Mouse (Mus musculus): ENCODE data around the gene Sh3kbp1. TPM values are rescaled to one million over a fixed set of nuclear protein-coding genes. Genes with fewer than 3 reads are reported as not detected.
"Not testable (repeated sequence)": the region's sequence is repeated elsewhere in the genome, so short reads cannot be mapped to it uniquely, and the experiment has no call there.

Gene Sh3kbp1
- total RNA-seq (2021) = 10 to 100 TPM; 50.5 to 52.1 TPM
- long read RNA-seq, experiment 1, full-length matches to known transcripts = 9 of 32 reads
- long read RNA-seq, experiment 1, partial matches to known transcripts = 4 of 32 reads
- long read RNA-seq, experiment 1, other reads (novel, unspliced or antisense) = 19 of 32 reads
- long read RNA-seq, experiment 2, full-length matches to known transcripts = 8 of 28 reads
- long read RNA-seq, experiment 2, partial matches to known transcripts = 8 of 28 reads
- long read RNA-seq, experiment 2, other reads (novel, unspliced or antisense) = 12 of 28 reads

GRCm38 (mm10) chrX:159626907-159627587, at the start of gene Sh3kbp1:
Gene Sh3kbp1 (plus strand): TSS chrX:159627272.
- peak; percentile 30 to 43 for DNase-seq (ENCODE audit: low spot score in 2 of 2)

GRCm38 (mm10) chrX:159584738-159585137, 42.3 kb upstream of the Sh3kbp1 start:
- DNase-seq (ENCODE audit: low spot score in 2 of 2) = not testable (repeated sequence)

- DNase-seq (ENCODE audit: low spot score in 2 of 2) = no peak
Observed at GRCm38 (mm10) chrX:159591633-159592032, 35.4 kb upstream of the Sh3kbp1 start.

- DNase-seq (ENCODE audit: low spot score in 2 of 2) = no peak
Observed at GRCm38 (mm10) chrX:159597502-159597901, 29.6 kb upstream of the Sh3kbp1 start.

GRCm38 (mm10) chrX:159604832-159605231, 22.2 kb upstream of the Sh3kbp1 start:
- DNase-seq (ENCODE audit: low spot score in 2 of 2) = no peak

GRCm38 (mm10) chrX:159606936-159607335, 20.1 kb upstream of the Sh3kbp1 start:
- no peak for DNase-seq (ENCODE audit: low spot score in 2 of 2)

- DNase-seq (ENCODE audit: low spot score in 2 of 2) = peak; percentile 8 to 63
Observed at GRCm38 (mm10) chrX:159626208-159626906, 715 bp upstream of the Sh3kbp1 start.

- DNase-seq (ENCODE audit: low spot score in 2 of 2) = peak; percentile 8 to 14
Observed at GRCm38 (mm10) chrX:159627588-159628566, 805 bp downstream of the Sh3kbp1 start.

GRCm38 (mm10) chrX:159628629-159629028, 1.6 kb downstream of the Sh3kbp1 start:
- no peak for DNase-seq (ENCODE audit: low spot score in 2 of 2)

- no peak for DNase-seq (ENCODE audit: low spot score in 2 of 2)
Observed at GRCm38 (mm10) chrX:159629203-159629602, 2.1 kb downstream of the Sh3kbp1 start.

GRCm38 (mm10) chrX:159638500-159639227, 11.6 kb downstream of the Sh3kbp1 start:
- DNase-seq (ENCODE audit: low spot score in 2 of 2) = no peak

GRCm38 (mm10) chrX:159639991-159640390, 12.9 kb downstream of the Sh3kbp1 start:
- DNase-seq (ENCODE audit: low spot score in 2 of 2) = no peak

GRCm38 (mm10) chrX:159645314-159645713, 18.2 kb downstream of the Sh3kbp1 start:
- DNase-seq (ENCODE audit: low spot score in 2 of 2) = no peak

GRCm38 (mm10) chrX:159647564-159647963, 20.5 kb downstream of the Sh3kbp1 start:
- DNase-seq (ENCODE audit: low spot score in 2 of 2) = no peak

- DNase-seq (ENCODE audit: low spot score in 2 of 2) = no peak
Observed at GRCm38 (mm10) chrX:159648598-159648997, 21.5 kb downstream of the Sh3kbp1 start.

- DNase-seq (ENCODE audit: low spot score in 2 of 2) = no peak
Observed at GRCm38 (mm10) chrX:159650130-159650678, 23.1 kb downstream of the Sh3kbp1 start.

- DNase-seq (ENCODE audit: low spot score in 2 of 2) = no peak
Observed at GRCm38 (mm10) chrX:159650727-159651126, 23.7 kb downstream of the Sh3kbp1 start.

GRCm38 (mm10) chrX:159671388-159671787, 44.3 kb downstream of the Sh3kbp1 start:
- DNase-seq (ENCODE audit: low spot score in 2 of 2) = no peak

- DNase-seq (ENCODE audit: low spot score in 2 of 2) = no peak
Observed at GRCm38 (mm10) chrX:159672466-159672865, 45.4 kb downstream of the Sh3kbp1 start.

GRCm38 (mm10) chrX:159676242-159676641, 49.2 kb downstream of the Sh3kbp1 start:
- no peak for DNase-seq (ENCODE audit: low spot score in 2 of 2)

All from layer of hippocampus, postnatal 14 days (tissue).